Mouse (Mus musculus): ENCODE measurements around the gene Gm5741. TPM values are rescaled to one million over a fixed set of nuclear protein-coding genes. Genes with fewer than 3 reads are reported as not detected.

The Gm5741 gene
- polyA plus RNA-seq, 1 experiment from 2014 or later = not detected

- WGBS = 1% methylated on average over 13 of the region's 13 CpGs
- peak overlapping the region; percentile 91 for H3K27ac ChIP-seq
Measured at GRCm38 (mm10) chr8:85027516-85027855, 40.3 kb downstream of the Gm5741 start.

GRCm38 (mm10) chr8:85026670-85027515 is 40.9 kb downstream of the Gm5741 start, which contains the start of gene Trir:
Gene Trir, plus strand, starts transcription at chr8:85026823.
- Histone ChIP-seq H3K36me3 (ENCODE audit: insufficient read depth, low read length) (peaks cover 24% of the 10 kb centered on the region), H3K4me2 (ENCODE audit: low read length) (peak within 1 kb of the TSS; percentile 93), H3K4me1 (replicated peaks; ENCODE audit: insufficient read depth, low read length) (peaks cover 14% of the 10 kb centered on the region), H3K9me3 (replicated peaks; ENCODE audit: low read length) (no peaks in the 10 kb centered on the region), H3K9ac (ENCODE audit: low read depth, low read length) (peak within 1 kb of the TSS; percentile 99), H3K27me3 (ENCODE audit: insufficient read depth, low read length) (no peaks in the 10 kb centered on the region), H3K27ac (peak within 1 kb of the TSS; percentile 91), H3K4me3 (replicated peaks; ENCODE audit: low read depth, low read length) (peak within 1 kb of the TSS; percentile 98)
- peak; percentile 98 for DNase-seq (ENCODE audit: low spot score)
- peak; percentile 79 for ATAC-seq (replicated peaks; ENCODE audit: low FRiP score, low read depth)
- no peak for TF ChIP-seq CTCF (IDR thresholded peaks at IDR 0.05; ENCODE audit: low read depth)
- under 1% methylated on average over 70 of the region's 75 CpGs for WGBS

More at GRCm38 (mm10) chr8:85027516-85027855, 40.3 kb downstream of the Gm5741 start:
- H3K9me3 ChIP-seq (replicated peaks; ENCODE audit: low read length) = no peaks in the 10 kb centered on the region
- no peaks in the 10 kb centered on the region for H3K27me3 ChIP-seq (ENCODE audit: insufficient read depth, low read length)
- peaks cover 14% of the 10 kb centered on the region for H3K4me1 ChIP-seq (replicated peaks; ENCODE audit: insufficient read depth, low read length)
- DNase-seq (ENCODE audit: low spot score) = no peak
- peak overlapping the region; percentile 99 for H3K9ac ChIP-seq (ENCODE audit: low read depth, low read length)
- no peak for ATAC-seq (replicated peaks; ENCODE audit: low FRiP score, low read depth)
- H3K4me2 ChIP-seq (ENCODE audit: low read length) = peak overlapping the region; percentile 50
- TF ChIP-seq CTCF (IDR thresholded peaks at IDR 0.05; ENCODE audit: low read depth) = no peak
- peaks cover 29% of the 10 kb centered on the region for H3K36me3 ChIP-seq (ENCODE audit: insufficient read depth, low read length)
- H3K4me3 ChIP-seq (replicated peaks; ENCODE audit: low read depth, low read length) = peak overlapping the region; percentile 98

GRCm38 (mm10) chr8:85025098-85025932 is 42.5 kb downstream of the Gm5741 start, which contains the start of gene Asna1:
Gene Asna1, minus strand, starts transcription at chr8:85025281.
- 5% methylated on average over 30 of the region's 30 CpGs for WGBS
- peak within 1 kb of the TSS; percentile 91 for H3K27ac ChIP-seq
- H3K9ac ChIP-seq (ENCODE audit: low read depth, low read length) = peak within 1 kb of the TSS; percentile 77
- ATAC-seq (replicated peaks; ENCODE audit: low FRiP score, low read depth) = peak; percentile 92
- peaks cover 14% of the 10 kb centered on the region for H3K4me1 ChIP-seq (replicated peaks; ENCODE audit: insufficient read depth, low read length)
- H3K4me3 ChIP-seq (replicated peaks; ENCODE audit: low read depth, low read length) = peak within 1 kb of the TSS; percentile 82
- DNase-seq (ENCODE audit: low spot score) = peak; percentile 99
- peaks cover 18% of the 10 kb centered on the region; the same call in 1 of the 2 replicates for H3K36me3 ChIP-seq (ENCODE audit: insufficient read depth, low read length)
- no peak for TF ChIP-seq CTCF (IDR thresholded peaks at IDR 0.05; ENCODE audit: low read depth)
- H3K4me2 ChIP-seq (ENCODE audit: low read length) = peak within 1 kb of the TSS; percentile 93
- no peaks in the 10 kb centered on the region for H3K27me3 ChIP-seq (ENCODE audit: insufficient read depth, low read length)
- no peaks in the 10 kb centered on the region for H3K9me3 ChIP-seq (replicated peaks; ENCODE audit: low read length)

GRCm38 (mm10) chr8:85023846-85024245 is 43.9 kb downstream of the Gm5741 start:
- ATAC-seq (replicated peaks; ENCODE audit: low FRiP score, low read depth) = no peak
- H3K9me3 ChIP-seq (replicated peaks; ENCODE audit: low read length) = no peaks in the 10 kb centered on the region
- DNase-seq (ENCODE audit: low spot score) = no peak
- no peaks in the 10 kb centered on the region for H3K27me3 ChIP-seq (ENCODE audit: insufficient read depth, low read length)
- H3K36me3 ChIP-seq (ENCODE audit: insufficient read depth, low read length) = peaks cover 21% of the 10 kb centered on the region
- H3K4me2 ChIP-seq (ENCODE audit: low read length) = peak overlapping the region; percentile 93; the same call in 1 of the 2 replicates
- H3K4me1 ChIP-seq (replicated peaks; ENCODE audit: insufficient read depth, low read length) = peaks cover 12% of the 10 kb centered on the region
- H3K27ac ChIP-seq = no peak overlapping the region
- WGBS = 94% methylated on average over 3 of the region's 3 CpGs
- TF ChIP-seq CTCF (IDR thresholded peaks at IDR 0.05; ENCODE audit: low read depth) = no peak
- H3K9ac ChIP-seq (ENCODE audit: low read depth, low read length) = no peak overlapping the region
- H3K4me3 ChIP-seq (replicated peaks; ENCODE audit: low read depth, low read length) = no peak overlapping the region

GRCm38 (mm10) chr8:85021514-85022055 is 46.2 kb downstream of the Gm5741 start:
- H3K4me2 ChIP-seq (ENCODE audit: low read length) = no peak overlapping the region
- ATAC-seq (replicated peaks; ENCODE audit: low FRiP score, low read depth) (no peak), DNase-seq (ENCODE audit: low spot score) (no peak)
- H3K9ac ChIP-seq (ENCODE audit: low read depth, low read length) = no peak overlapping the region
- H3K4me3 ChIP-seq (replicated peaks; ENCODE audit: low read depth, low read length) = no peak overlapping the region
- no peak; the same call in 1 of the 2 replicates for TF ChIP-seq CTCF (IDR thresholded peaks at IDR 0.05; ENCODE audit: low read depth)
- 96% methylated on average over 3 of the region's 3 CpGs for WGBS
- no peaks in the 10 kb centered on the region for H3K9me3 ChIP-seq (replicated peaks; ENCODE audit: low read length)
- H3K27me3 ChIP-seq (ENCODE audit: insufficient read depth, low read length) = no peaks in the 10 kb centered on the region
- no peak overlapping the region for H3K27ac ChIP-seq
- peaks cover 33% of the 10 kb centered on the region for H3K36me3 ChIP-seq (ENCODE audit: insufficient read depth, low read length)
- H3K4me1 ChIP-seq (replicated peaks; ENCODE audit: insufficient read depth, low read length) = peaks cover 8% of the 10 kb centered on the region

Small RNA genes within 50 kb of the gene (microRNA-seq; reads per million reads assigned to microRNA genes)
- gene Gm23388 = not detected
- gene Mir7070 = not detected

Other genes starting within 250 kb of the Gm5741 start
- 7.0 and 7.4 TPM in 2 replicates for gene Dand5, start 245.2 kb downstream of the Gm5741 start, polyA plus RNA-seq (2015; fragmentation: Nextera tagmentation; extraction: Ambion mirVana)
- gene Gadd45gip1, start 236.5 kb downstream of the Gm5741 start, polyA plus RNA-seq (2015; fragmentation: Nextera tagmentation; extraction: Ambion mirVana) = 51.0 and 54.3 TPM in 2 replicates
- 97.1 and 98.9 TPM in 2 replicates for gene Rad23a, start 227.3 kb downstream of the Gm5741 start, polyA plus RNA-seq (2015; fragmentation: Nextera tagmentation; extraction: Ambion mirVana)
- gene Calr, start 221.0 kb downstream of the Gm5741 start, polyA plus RNA-seq (2015; fragmentation: Nextera tagmentation; extraction: Ambion mirVana) = 644 and 753 TPM in 2 replicates
- gene Farsa, start 211.0 kb downstream of the Gm5741 start, polyA plus RNA-seq (2015; fragmentation: Nextera tagmentation; extraction: Ambion mirVana) = 68.2 and 74.7 TPM in 2 replicates
- 43.0 and 45.7 TPM in 2 replicates for gene Syce2, start 195.9 kb downstream of the Gm5741 start, polyA plus RNA-seq (2015; fragmentation: Nextera tagmentation; extraction: Ambion mirVana)
- gene Gcdh, start 174.1 kb downstream of the Gm5741 start, polyA plus RNA-seq (2015; fragmentation: Nextera tagmentation; extraction: Ambion mirVana) = 59.2 and 67.6 TPM in 2 replicates
- gene Klf1, start 166.1 kb downstream of the Gm5741 start, polyA plus RNA-seq (2015; fragmentation: Nextera tagmentation; extraction: Ambion mirVana) = 1.1 and 1.8 TPM in 2 replicates
- 12.3 and 13.2 TPM in 2 replicates for gene Dnase2a, start 159.4 kb downstream of the Gm5741 start, polyA plus RNA-seq (2015; fragmentation: Nextera tagmentation; extraction: Ambion mirVana)
- gene Mast1, start 130.6 kb downstream of the Gm5741 start, polyA plus RNA-seq (2015; fragmentation: Nextera tagmentation; extraction: Ambion mirVana) = 0.04 and 0.08 TPM in 2 replicates
- 0.09 TPM in 1 of 2 replicates, not detected in the other for gene Rtbdn, start 121.0 kb downstream of the Gm5741 start, polyA plus RNA-seq (2015; fragmentation: Nextera tagmentation; extraction: Ambion mirVana)
- not detected in 2 replicates for gene Gm49661, start 98.5 kb downstream of the Gm5741 start, polyA plus RNA-seq (2015; fragmentation: Nextera tagmentation; extraction: Ambion mirVana)
- 729 and 747 TPM in 2 replicates for gene Prdx2, start 98.4 kb downstream of the Gm5741 start, polyA plus RNA-seq (2015; fragmentation: Nextera tagmentation; extraction: Ambion mirVana)
- gene Rnaseh2a, start 98.2 kb downstream of the Gm5741 start, polyA plus RNA-seq (2015; fragmentation: Nextera tagmentation; extraction: Ambion mirVana) = 101 and 103 TPM in 2 replicates
- 22.7 and 27.7 TPM in 2 replicates for gene Junb, start 89.3 kb downstream of the Gm5741 start, polyA plus RNA-seq (2015; fragmentation: Nextera tagmentation; extraction: Ambion mirVana)
- 30.2 and 32.0 TPM in 2 replicates for gene Hook2, start 77.4 kb downstream of the Gm5741 start, polyA plus RNA-seq (2015; fragmentation: Nextera tagmentation; extraction: Ambion mirVana)
- not detected in 2 replicates for gene Best2, start 53.5 kb downstream of the Gm5741 start, polyA plus RNA-seq (2015; fragmentation: Nextera tagmentation; extraction: Ambion mirVana)
- 116 and 125 TPM in 2 replicates for gene Asna1, start 42.7 kb downstream of the Gm5741 start, polyA plus RNA-seq (2015; fragmentation: Nextera tagmentation; extraction: Ambion mirVana)
- gene Trir, start 41.2 kb downstream of the Gm5741 start, polyA plus RNA-seq (2015; fragmentation: Nextera tagmentation; extraction: Ambion mirVana) = 120 and 131 TPM in 2 replicates
- gene Tnpo2, start 31.1 kb downstream of the Gm5741 start, polyA plus RNA-seq (2015; fragmentation: Nextera tagmentation; extraction: Ambion mirVana) = 19.0 and 19.4 TPM in 2 replicates
- 35.2 and 38.5 TPM in 2 replicates for gene Fbxw9, start 7.9 kb downstream of the Gm5741 start, polyA plus RNA-seq (2015; fragmentation: Nextera tagmentation; extraction: Ambion mirVana)
- 55.7 and 59.7 TPM in 2 replicates for gene Dhps, start 3.8 kb upstream of the Gm5741 start, polyA plus RNA-seq (2015; fragmentation: Nextera tagmentation; extraction: Ambion mirVana)
- 152 and 156 TPM in 2 replicates for gene Wdr83os, start 12.8 kb upstream of the Gm5741 start, polyA plus RNA-seq (2015; fragmentation: Nextera tagmentation; extraction: Ambion mirVana)
- 33.8 and 36.7 TPM in 2 replicates for gene Wdr83, start 13.3 kb upstream of the Gm5741 start, polyA plus RNA-seq (2015; fragmentation: Nextera tagmentation; extraction: Ambion mirVana)
- 40.1 and 42.3 TPM in 2 replicates for gene Man2b1, start 15.3 kb upstream of the Gm5741 start, polyA plus RNA-seq (2015; fragmentation: Nextera tagmentation; extraction: Ambion mirVana)
- 1.4 and 2.0 TPM in 2 replicates for gene Zfp791, start 55.1 kb upstream of the Gm5741 start, polyA plus RNA-seq (2015; fragmentation: Nextera tagmentation; extraction: Ambion mirVana)
- gene Cks1brt, start 83.9 kb upstream of the Gm5741 start, polyA plus RNA-seq (2015; fragmentation: Nextera tagmentation; extraction: Ambion mirVana) = not detected in 2 replicates
- gene Olfr371, start 158.0 kb upstream of the Gm5741 start, polyA plus RNA-seq (2015; fragmentation: Nextera tagmentation; extraction: Ambion mirVana) = not detected in 2 replicates
- gene Orc6, start 231.7 kb upstream of the Gm5741 start, polyA plus RNA-seq (2015; fragmentation: Nextera tagmentation; extraction: Ambion mirVana) = 66.0 and 67.7 TPM in 2 replicates
- 128 and 137 TPM in 2 replicates for gene Vps35, start 231.8 kb upstream of the Gm5741 start, polyA plus RNA-seq (2015; fragmentation: Nextera tagmentation; extraction: Ambion mirVana)

All from kidney, postnatal 0 days (tissue).